Mouse (Mus musculus) left cerebral cortex, adult 8-10 months (tissue): ENCODE data around the gene Epyc. TPM values are rescaled to one million over a fixed set of nuclear protein-coding genes. Genes with fewer than 3 reads are reported as not detected.

ENCODE experiments used
- DNase-seq, 2 experiments: peaks; one replicate each; pipeline ENCODE4 v3.0.0; 2022; ENCODE audit warnings: low spot score in 2 of 2
- total RNA-seq, 4 experiments: library from RNA; stranded (reverse); gene quantifications; 2 replicates each; pipeline ENCODE4 v1.2.4; 2022

Gene Epyc
- under 1 TPM in 1 of 4 experiments, not detected in 3; 0.22 TPM for total RNA-seq

DNA sequence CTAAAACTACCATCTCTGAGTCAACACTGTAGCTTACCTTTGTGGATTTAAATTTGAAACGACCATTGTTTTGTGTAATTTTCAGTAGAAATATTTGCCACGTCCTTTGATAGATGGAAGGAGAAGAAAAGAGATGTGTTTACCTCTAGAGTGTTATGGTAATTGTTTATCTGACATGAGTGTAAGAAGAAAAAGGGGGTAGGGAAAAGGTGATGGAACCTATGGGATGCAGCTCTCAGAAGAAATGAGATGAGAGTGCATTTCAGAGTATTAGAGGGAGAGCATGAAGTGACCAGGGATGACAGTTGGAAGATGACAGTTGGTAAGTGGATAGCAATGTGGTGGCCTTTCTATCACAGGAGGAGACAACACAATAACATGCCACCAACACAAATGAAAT, at the start of gene Epyc:
Gene Epyc, plus strand, starts transcription at position 301 of the 400 bp plus-strand sequence.
- no peak for DNase-seq

- DNase-seq: no peak
Measured at GRCm38 (mm10) chr10:97595680-97596079, 48.2 kb upstream of the Epyc start.

GRCm38 (mm10) chr10:97601744-97602143, 42.1 kb upstream of the Epyc start:
- DNase-seq: no peak

DNA sequence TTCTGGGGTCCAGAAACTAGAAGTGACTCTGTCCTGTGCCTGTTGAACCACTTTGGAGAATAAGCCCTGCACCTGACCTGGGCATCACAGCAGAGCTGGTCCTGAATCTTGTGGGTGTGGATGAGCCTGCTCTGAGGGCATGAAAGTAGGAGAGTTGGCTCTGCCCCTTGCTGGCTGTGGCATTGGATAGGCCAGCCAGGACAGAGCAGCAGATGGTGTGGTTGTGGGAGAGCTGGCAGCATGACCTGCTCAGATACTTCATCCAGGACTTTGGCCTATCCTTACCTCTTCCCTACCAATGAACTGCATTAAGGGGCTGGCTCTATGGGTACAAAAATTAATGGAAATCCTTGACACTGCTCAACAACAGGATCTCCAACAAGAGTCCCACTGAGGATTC, 40.6 kb upstream of the Epyc start:
- no peak for DNase-seq

DNA sequence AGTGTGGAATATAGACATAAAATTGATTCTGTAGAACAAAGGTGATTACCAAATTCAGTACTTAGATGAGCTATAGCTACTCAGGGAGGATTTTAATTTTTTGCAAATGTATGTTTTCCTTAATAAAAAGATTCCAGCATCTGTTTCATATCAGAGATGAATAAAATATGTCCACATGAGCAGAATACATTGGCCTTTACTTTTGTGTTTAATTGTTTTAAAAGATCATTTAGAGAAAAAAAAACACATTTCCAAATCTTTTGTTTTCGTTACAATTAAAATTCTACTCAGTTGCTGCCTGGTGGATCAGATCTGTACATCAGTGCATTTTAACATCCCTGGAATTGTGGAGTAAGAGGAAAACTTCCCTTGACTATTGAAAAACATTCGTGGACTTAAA, 37.3 kb upstream of the Epyc start, which contains the start of gene Kera:
Gene Kera, plus strand, starts transcription at position 301 of the 400 bp plus-strand sequence.
- no peak for DNase-seq

- no peak for DNase-seq
Measured at GRCm38 (mm10) chr10:97622328-97622727, 21.5 kb upstream of the Epyc start.

GRCm38 (mm10) chr10:97624381-97624780, 19.5 kb upstream of the Epyc start:
- no peak for DNase-seq

DNA sequence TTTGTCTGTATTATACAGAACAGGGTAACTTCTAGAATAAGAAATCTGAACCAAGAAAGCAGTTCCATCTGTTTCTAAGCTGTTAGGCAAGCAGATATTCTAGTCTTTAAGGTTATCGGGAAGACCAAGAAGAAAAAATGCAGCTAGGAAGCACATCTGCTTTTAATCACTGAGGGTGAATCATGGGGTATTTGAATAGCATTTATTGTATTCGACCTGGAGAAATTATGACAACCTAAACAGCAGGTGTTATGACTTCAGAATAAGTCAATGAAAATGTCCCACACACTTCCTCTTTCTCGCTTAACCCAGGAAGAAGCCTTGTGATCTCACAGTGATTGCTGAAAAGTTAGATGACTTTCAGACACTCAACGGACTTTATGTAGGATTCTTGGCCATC, 18.8 kb upstream of the Epyc start:
- no peak for DNase-seq

DNA sequence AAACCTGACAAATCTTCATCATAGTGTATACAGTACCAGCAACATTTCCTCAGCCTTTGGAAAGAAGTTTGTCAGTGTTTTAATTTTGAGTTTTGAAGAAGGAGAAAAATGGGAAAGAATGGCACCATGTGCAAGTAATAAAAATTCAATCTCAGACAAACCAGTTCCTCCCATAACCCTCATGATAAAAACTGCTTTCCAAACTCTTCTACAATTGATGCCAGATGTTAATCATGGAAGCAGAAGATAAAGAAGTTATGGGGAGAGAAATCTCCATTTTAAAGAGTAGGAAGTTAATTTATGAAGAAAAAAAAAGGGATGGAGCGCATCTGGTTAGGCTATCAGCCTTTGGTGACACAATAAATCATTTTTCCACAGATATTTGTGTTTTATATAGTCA, 17.3 kb upstream of the Epyc start:
- no peak for DNase-seq

DNA sequence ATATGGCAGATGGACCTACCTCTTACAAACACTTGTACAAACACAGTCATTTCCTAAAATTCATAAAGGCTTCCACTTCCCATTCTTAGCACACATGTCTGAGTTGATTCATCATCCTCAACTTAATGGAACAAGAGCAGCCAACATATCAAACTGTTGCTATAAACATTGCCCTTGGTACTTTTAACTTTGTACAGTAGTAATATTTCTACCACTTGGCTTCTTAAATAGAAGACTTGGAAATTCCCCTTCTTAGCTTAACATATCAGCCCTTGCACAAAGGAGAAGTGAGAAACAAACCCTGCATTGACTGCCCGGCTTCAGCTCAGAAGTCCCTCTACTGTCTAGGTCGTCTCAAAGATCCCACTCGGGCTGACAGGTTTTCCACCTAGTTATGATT, 12.8 kb upstream of the Epyc start:
- DNase-seq: no peak

- no peak for DNase-seq
Measured at GRCm38 (mm10) chr10:97641926-97642325, 1.9 kb upstream of the Epyc start.

DNA sequence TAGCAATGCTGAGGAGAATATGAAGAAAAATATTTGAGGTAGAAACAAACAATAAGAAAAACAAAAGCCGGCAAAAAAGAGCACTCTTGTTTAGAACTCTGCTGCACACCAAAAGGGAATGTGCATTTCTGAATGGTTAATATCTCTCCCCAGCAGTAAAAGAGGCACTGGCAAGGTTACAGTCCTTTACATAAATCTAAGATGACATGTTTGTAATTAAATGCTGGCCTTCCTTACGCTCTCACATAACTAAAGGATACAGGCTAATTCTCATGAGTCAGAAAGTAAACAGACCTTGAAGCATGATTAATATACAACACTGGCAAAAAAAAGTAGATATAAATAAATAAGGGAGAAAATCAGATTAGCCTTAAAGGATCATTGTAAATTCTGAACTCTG, 6.5 kb downstream of the Epyc start:
- DNase-seq: no peak

DNA sequence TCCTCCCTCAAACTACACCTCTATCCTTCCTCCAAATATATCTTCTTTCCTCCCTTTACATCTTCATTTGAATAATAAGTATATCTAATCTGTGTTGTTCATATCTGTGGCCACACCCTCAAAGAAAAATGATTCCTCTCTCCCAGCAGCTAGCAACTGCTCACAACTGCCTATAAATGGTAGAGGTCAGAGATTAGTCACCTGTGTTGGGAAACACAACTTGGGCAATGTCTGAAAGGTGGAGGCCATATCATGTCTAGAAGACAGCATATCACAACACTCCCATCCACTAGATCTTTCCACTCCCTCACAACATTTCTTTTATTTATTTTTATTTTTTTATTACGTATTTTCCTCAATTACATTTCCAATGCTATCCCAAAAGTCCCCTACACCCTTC, 15.6 kb downstream of the Epyc start:
- DNase-seq: no peak

DNA sequence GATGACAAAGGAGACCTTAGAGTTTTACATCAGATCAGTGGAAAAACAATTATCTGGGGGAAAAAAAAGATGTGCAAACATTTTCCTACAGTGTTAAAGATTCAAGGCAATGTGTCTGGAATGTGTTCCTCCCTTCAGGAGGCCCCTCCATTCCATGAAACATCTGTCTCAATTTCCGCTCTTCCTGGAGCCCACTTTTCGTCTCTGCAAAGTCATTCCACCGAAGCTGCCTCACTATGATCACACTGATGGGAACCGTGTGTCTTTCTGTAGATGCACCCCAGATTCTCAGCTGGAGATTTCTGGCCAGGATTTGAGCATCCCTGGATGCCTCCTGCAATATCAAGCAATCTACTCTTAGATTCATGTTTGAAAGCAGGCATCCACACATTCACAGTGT, 24.8 kb downstream of the Epyc start:
- no peak for DNase-seq

DNA sequence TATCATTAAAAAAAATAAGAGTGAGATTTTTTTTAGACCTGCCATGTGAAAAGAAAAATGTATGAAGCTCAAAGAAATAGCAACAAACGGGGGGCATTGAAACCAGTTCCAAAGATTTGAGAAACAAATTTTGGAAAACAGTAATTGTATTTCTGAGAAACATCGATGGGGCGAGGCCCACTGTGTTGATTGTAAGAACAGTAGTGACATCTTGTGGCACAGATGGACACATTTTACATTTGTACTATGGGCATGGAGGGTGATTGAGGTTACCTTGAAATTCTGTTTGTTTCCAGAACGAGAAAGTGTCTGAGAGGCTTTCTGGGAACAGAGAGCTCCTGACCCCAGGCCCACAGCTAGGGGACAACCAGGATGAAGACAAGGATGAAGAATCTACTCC, 26.3 kb downstream of the Epyc start:
- DNase-seq: no peak

DNA sequence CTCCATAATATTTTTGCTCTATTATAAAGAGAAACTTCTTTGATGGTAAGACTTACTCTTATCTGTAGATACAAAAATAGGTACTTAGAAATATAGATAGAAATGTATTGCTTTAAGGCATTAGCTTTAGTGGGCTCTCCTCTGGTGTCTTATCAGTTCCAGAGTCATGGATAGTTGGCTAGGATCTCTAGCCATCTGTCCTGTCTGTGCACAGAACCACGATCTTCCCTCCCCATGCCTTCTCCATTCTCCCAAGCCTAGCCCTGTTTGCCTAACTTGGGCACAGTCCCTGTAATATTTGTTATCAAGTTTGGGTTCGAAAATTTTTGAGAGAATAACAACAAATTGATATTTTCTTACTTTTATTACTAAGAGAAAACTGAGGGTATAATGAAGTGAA, 29.4 kb downstream of the Epyc start:
- DNase-seq: no peak

- DNase-seq: no peak
Measured at GRCm38 (mm10) chr10:97682981-97683380, 39.1 kb downstream of the Epyc start.

DNA sequence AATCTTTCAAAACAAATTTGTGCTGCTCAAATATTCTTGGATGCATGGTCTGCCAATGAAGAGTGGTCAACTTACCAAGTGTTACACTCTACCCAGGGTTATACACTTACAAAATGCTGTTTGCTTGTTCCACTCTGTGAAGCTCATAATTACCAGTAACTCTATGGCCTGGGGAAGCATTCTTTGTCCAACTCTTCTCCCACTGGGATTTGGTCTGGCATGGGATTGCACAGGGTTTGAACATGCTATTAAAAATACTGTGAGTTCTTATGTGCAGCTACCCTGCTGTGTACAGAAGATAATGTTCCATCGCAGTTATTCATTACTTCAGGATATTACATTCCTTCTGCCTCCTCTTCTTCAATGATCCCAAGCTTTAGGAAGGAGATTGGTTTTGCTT, 43.3 kb downstream of the Epyc start:
- no peak for DNase-seq

- no peak for DNase-seq
Measured at GRCm38 (mm10) chr10:97689425-97689824, 45.6 kb downstream of the Epyc start.

DNA sequence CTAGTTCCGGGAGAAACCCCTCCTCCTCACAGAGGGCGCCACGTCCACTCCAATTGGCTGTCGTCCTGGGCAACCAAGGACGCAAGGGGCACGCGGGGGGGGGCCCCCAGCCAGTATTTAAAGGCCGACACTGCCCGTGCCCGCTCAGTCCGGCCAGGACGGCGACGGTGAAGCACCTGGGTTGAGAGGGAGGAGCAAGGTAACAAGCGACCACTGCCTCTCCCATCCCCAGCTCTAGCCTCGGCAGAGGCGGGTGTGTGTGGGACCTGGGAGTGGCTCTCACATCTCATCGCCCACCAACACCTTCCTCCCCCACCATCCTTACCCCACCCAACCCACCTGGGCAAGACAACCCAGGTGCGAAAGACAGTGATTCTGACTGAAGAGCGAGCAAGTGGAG, 49.0 kb downstream of the Epyc start, which contains the start of gene Ccer1:
Gene Ccer1, plus strand, starts transcription at position 147 of the 400 bp plus-strand sequence.
- no peak for DNase-seq

GRCm38 (mm10) chr10:97693398-97694135, 49.7 kb downstream of the Epyc start:
- no peak for DNase-seq

DNA sequence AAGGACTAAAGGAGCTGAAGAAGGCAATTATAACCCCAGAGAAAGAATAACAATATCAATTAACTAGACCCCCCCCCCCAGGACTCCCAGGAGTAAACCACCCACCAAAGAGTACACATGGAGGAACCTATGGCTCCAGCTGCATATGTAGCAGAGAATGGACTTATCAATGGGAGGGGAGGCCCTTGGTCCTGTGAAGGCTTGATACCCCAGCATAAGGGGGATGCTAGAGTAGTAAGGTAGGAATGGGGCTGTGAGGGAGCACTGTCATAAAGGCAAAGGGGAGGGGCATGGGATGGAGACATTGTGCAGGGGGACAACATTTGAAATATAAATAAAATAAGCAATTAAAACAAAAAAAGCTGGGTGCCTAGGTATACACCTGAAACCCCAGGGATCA, 58.5 kb downstream of the Epyc start:
- no peak for DNase-seq

DNA sequence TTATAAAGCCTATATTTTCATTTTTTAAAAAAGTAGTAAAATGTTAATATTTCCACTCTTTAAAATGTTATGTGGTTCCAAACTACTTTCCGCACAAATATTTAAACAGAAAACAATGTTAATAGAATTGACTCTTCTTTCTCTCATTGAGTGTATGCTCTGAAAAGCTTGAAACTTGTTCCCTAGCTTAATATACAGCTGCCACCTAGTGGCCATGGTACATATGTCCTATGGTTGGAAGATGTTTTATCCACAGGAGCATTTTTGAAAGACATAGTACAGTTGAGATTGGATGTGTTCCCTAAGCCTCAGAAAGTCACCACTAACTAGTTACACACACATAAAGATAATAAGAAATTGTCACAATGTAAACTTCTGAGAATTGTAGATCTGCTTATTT, 60.7 kb downstream of the Epyc start:
- DNase-seq: no peak

- no peak for DNase-seq
Measured at GRCm38 (mm10) chr10:97712687-97713086, 68.8 kb downstream of the Epyc start.
